Mouse (Mus musculus): ENCODE results near the gene Elk4. TPM values are rescaled to one million over a fixed set of nuclear protein-coding genes. Genes with fewer than 3 reads are reported as not detected.
A peak's percentile ranks its signal among the peaks of the same experiment; 100 is the strongest.

Elk4 gene
- total RNA-seq, 2 experiments from 2014 or later, result 70.3 to 82.8 TPM

DNA sequence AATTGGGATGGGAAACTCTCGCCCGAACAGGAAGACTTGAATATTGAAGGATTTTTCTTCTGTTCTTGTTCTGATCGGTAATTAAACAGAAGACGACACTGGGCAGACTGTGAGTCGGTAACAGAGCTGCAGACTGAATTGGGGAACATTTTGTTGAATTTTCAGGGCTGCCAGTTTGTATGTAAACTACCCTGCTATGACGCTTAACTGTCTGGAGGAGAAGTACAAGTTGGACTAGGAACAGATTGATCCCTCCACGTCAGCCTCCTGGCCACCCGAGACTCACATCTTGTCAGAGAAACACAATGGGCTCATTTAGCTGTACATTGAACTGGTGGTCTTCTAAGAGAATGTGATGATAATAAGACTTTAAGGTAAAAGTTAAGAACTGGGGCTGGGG lies 5.5 kb downstream of the Elk4 start:
- no peak for DNase-seq (ENCODE audit: low spot score)

DNA sequence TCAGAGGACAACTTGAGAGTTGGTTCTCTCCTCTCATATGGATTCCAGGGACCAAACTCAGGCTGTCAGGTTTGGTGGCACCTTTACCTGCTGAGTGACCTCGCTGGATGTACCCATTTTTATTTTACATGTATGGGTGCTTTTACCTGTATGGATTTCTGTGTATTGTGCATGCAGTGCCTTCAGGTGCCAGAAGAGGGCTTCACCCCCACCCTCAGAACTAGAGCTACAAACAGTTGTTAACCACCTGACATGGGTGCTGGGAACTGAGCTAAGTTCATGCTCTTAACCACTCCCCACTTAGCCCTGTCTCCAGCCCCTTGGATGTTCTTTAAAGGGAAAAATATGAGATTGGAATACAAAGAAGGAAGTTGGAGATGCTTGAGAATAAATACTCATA lies 7.4 kb downstream of the Elk4 start:
- no peak for DNase-seq (ENCODE audit: low spot score)

- DNase-seq (ENCODE audit: low spot score), result no peak
Measured at GRCm38 (mm10) chr1:132016691-132017090, 9.3 kb downstream of the Elk4 start.

- DNase-seq (ENCODE audit: low spot score), result no peak
Measured at GRCm38 (mm10) chr1:132019876-132020275, 12.5 kb downstream of the Elk4 start.

DNA sequence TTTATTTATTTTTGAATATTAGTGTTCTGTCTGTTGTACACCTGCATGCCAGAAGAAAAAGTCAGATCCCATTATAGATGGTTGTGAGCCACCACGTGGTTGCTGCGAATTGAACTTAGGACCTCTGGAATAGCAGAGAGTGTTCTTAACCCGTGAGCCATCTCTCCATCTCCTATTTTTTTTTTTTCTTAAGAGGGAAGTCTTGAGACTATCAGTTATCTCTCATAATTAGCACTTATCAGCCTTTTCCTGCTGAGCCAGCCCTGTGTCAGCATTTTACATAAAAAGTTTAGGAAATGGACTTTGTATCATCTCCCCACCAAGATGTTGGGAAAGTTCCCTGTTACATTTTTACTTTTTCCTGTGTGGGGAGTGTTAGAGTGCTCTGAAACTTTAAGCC lies 14.7 kb downstream of the Elk4 start:
- no peak for DNase-seq (ENCODE audit: low spot score)

DNA sequence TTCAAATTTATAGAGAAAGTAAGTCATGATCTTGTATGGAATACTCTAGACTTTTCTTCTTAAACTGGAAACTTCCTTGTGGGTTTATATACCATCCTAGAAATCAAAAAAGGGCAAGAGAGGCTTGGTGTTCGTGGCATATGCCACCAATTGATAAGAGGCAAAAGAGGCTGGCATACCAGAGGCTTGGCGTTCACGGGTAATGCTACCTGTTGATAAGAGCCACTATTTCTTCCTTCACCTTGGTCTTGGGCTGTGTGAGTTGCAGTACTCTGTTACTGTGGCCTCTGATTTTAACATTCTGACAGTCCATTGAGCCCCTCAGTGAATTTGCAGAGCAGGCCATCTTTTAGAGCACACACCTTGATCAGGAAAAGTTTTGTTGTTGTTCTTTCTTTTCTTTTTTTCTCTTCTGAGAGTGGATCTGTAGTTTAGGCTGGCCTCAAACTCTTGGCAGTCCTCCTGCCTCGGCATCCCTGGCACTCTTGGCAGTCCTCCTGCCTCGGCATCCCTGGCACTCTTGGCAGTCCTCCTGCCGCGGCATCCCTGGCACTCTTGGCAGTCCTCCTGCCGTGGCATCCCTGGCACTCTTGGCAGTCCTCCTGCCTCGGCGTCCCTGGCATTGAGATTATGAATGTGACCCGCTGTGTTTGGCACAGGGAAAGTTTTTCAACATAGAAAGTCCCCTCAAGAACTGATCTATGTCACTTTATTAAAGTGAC lies 19.7 kb downstream of the Elk4 start:
- no peak for DNase-seq (ENCODE audit: low spot score)

- no peak for DNase-seq (ENCODE audit: low spot score)
Measured at GRCm38 (mm10) chr1:132027978-132028377, 20.6 kb downstream of the Elk4 start.

DNA sequence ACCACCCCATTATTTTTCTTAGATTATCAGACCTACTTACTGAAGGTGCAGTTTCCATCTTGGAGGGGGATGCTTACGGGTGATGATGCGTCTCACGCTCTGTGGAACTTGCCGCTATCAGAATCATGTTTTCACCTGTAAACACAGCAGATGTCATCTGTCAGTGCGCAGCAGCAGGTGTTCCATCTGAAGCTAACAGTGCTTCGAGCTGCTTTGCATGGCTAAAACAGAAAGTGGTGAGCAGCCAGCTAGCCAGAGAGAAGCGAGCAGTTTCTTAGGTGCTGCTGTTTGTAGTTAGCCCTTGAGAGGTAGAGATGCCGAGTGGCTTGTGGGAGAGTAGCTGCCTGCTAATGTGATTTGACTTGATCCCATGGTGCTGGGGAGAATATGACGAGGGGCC lies 21.0 kb downstream of the Elk4 start:
- no peak for DNase-seq (ENCODE audit: low spot score)

DNA sequence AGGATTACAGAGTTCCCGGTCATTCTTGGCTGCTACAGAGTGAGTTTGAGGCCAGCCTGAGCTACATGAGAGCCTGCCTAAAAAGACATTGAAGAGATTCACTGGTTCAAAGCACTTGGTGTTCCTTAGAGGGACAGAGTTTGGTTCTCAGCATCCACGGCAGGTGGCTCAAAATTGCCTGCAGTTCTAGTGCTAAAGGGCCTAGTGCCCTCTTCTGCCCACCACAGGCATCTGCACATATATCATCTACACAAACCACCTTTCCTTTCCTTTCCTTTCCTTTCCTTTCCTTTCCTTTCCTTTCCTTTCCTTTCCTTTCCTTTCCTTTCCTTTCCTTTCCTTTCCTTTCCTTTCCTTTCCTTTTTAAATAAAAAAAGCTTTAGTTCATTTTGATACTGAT lies 23.2 kb downstream of the Elk4 start:
- no peak for DNase-seq (ENCODE audit: low spot score)

DNA sequence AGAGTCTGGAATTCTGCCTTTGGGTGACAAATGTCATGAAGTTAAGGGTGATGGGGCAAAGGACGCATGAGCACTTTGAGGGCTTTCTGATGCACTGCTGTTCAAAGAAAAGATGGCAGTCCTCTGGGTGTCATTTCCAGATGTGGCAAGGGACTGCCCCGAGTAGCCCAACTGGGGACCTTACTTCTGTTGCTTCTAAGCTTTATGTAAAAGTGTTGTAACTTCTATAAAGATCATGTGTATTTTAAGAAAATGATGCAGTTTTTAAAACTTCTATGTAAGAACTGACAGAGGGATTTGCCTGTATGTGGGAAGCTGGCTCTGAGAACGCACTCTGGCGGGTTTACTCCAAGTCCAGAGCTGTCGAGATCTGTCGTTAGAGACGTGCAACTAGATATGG lies 24.8 kb downstream of the Elk4 start:
- no peak for DNase-seq (ENCODE audit: low spot score)

DNA sequence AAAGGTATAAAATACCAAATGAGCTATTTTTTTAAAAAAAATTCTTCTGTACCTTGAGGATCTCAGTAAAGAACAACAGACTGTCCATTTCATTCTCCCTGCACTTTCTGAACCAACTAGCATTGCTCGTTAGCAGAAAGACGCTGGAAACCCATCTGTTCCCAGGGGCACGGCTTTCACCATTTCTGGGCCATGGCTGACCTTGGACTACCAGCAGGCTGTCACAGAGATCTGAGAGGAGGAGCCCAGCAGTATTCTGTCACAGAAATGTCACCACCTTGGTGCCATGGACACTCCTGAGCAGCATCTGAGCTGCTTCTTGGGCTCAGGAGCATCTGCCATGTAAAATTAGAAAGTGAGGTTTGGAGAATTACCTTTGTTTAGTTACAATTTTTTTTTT lies 30.3 kb downstream of the Elk4 start:
- DNase-seq (ENCODE audit: low spot score), result no peak

GRCm38 (mm10) chr1:132038753-132039152 lies 31.3 kb downstream of the Elk4 start:
- DNase-seq (ENCODE audit: low spot score), result no peak

DNA sequence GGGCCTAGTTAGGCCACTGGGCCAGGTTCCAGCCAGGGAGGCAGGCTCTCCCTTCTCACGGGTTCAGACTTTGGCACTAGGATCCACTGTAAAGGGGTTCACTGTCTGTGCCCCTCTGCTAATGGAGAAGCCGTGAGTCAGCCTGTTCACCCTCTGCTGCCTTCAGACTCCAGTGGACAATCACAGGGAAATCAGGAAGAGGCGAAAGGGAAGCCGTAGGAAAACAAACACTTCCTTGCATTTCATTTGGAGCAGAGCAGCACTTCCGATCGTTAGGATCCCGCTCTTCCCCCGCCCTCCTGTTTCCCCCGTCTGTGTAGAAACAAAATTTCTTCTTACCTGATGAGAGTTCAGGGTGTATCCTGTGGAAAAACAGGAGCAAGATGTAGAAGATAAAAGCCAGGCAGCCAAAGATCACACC lies 32.8 kb downstream of the Elk4 start:
- no peak for DNase-seq (ENCODE audit: low spot score)

DNA sequence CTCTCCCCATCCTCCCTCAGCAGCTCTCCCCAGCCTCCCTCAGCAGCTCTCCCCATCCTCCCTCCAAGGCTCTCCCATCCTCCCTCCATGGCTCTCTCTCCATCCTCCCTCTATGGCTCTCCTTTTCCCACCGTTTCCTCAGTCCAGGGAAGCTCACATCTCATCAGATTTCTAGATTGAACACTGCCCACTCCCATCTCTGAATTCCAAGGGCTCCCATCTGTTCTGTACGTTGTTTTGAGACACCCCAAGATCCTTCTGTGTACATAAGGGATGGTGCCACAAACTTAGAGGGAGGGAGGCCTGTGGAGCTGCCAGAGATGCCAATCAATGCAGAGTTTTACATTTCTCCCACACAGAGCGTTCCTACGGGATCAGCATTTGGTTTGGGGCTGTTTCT lies 36.4 kb downstream of the Elk4 start:
- no peak for DNase-seq (ENCODE audit: low spot score)

DNA sequence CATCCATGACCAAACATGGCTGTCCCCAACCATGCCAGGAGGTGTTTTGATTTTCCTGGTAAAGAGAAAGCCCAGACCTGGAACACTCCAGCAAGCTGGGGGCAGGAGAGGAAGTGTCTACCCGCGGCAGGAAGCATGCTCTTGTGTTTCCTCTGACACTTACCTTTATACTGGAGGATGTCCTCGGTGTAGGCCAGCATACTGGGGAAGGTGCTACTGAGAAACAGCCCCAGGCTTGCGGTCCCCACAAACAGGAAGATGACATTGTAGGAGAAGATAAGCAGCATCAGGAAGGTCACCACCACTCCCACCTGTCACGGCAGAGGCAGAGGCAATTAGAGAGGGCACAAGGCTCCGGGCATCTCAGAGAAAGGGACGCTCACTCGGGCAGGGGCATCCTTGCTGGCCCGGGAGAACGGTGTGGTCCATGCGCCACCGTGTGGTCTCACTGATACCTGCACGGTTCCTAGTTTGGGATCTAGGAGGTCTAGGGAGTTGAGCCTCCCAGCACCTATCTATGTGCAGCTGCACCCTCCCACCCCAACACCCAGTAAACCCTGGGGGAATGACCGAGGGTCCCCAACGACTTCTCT lies 38.8 kb downstream of the Elk4 start:
- peak; percentile 65 for DNase-seq (ENCODE audit: low spot score)

DNA sequence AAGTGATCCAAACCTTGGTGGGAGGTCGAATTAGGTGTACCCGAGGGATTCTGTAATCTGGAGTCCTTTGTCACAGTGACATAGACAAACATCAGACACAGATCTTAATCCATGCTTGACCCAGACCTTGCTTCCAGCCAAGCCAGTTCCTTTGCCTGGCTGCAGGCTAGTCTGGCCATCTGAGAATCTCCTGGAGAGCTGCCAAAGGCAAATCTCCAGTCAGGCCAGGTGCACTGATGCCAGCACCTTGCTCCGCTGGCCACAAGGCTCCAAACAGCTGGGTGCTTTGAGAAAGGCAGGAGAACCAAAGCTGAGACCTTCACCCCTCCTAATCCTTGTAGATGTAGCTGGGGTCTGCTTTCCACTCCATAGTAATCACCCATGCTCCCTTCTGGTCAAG lies 44.3 kb downstream of the Elk4 start:
- peak; percentile 56 for DNase-seq (ENCODE audit: low spot score)

GRCm38 (mm10) chr1:132054387-132054786 lies 47.0 kb downstream of the Elk4 start:
- DNase-seq (ENCODE audit: low spot score), result no peak

DNA sequence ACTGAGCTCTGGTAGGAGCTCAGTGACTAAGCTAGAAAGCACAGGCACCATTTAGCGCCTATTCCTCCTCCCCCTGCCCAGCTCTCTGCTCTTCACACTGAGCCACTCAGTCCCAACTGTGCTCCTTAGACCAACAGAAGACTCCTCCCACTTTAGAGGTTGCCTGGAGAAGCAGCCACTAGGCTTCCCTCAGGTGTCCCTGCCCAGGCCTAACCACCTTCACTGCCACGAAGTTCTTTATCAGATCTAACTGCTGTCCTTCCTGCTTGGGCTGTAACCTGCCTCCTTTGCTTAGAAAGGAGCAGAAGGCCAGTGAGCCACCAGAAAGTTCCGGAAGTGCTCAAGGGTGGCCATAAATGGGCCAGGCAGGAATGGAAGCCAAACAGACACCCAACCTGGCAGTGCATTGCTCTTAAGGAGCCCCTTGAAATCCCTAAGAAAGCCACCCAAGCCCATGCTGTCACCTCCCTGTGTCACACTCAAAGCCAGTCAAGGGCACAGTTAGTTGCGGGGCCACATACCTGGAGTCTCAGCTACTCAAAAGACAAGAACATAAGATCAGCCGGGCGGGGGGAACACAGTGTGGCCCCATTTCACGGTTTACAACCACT lies 47.8 kb downstream of the Elk4 start:
- DNase-seq (ENCODE audit: low spot score), result no peak

GRCm38 (mm10) chr1:132058558-132058957 lies 51.2 kb downstream of the Elk4 start:
- no peak for DNase-seq (ENCODE audit: low spot score)

- no peak for DNase-seq (ENCODE audit: low spot score)
Measured at GRCm38 (mm10) chr1:132060036-132060769, 52.8 kb downstream of the Elk4 start.

DNA sequence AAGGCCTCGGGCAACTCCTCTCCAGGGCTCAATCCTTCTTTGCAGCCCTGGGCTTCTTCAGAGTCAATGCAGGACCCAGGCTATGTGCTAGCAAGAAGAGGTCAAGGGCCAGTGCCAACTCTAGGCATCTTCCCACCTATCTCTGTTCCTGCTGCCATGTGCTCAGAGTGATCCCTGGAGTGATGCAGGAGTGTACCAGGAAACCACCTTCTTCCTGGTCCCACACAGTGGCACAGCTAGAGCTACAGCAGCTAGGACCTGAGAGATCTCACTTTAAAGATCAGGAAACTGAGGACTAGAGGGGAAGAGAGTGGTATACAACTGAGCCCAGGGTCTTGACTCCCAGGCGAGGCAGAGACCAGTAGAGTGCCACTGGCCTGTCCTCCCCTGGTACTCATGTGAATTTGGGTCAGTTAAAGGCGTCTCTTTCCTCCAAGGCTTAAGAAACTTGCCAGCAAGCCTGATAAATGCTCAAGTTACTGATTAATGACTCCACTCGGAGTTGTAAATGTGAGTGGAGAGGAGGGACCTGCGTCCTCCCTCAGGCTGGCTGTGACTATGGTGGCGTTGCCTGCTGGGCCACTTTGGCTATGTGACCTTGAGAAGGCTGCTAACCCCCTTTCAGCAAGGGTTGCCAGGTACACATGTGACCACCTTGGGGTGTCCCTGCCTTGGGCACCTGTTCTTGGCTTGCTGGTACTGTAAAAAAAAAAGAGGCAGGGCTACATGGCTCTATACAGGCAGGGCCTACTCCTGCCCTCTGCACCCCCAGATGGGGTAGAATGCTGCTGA lies 54.5 kb downstream of the Elk4 start:
- peak; percentile 27 for DNase-seq (ENCODE audit: low spot score)

DNA sequence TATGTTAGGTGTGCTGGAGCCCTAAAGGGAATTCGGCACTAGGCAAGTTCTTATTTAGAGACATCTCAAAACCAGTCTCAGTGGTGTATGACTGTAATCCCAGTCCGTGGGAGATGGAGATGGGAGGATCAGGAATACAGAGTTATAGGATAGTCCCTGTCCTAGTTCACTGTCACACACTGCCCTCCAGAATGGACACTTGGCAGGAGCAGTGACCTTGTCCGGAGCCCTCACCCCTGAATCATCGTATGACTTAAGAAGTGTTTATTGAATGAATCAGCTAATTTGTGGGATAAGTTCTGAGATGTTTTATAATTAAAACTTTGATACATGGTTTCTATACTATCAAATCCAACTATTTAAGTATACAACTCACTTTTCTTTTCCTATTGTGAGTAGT lies 55.7 kb downstream of the Elk4 start:
- no peak for DNase-seq (ENCODE audit: low spot score)

All from gastrocnemius, adult 18-20 months (tissue).